Mouse (Mus musculus): ENCODE data around the gene Fam189a2.
A peak's percentile ranks its signal among the peaks of the same experiment; 100 is the strongest.

The Fam189a2 gene

DNA sequence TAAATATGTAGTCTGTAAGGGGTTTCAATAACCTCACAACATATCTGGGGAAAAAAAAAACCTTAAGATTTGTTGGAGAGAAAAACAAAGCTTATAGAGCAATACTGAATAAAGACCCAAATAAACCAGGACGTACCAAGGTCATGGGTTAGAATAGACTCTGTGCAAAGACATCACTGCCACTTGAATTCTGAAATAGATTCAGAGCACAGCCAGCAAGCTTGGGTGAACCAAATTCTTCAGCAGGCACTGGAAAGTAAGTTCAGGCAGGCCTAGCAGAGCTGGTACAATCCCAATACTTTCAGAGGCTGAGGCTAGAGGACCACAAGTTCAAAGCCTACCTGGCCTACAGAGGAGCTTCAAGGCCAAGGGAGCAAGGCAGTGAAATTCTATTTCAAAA lies 6.2 kb downstream of the Fam189a2 start:
- no peak for DNase-seq

DNA sequence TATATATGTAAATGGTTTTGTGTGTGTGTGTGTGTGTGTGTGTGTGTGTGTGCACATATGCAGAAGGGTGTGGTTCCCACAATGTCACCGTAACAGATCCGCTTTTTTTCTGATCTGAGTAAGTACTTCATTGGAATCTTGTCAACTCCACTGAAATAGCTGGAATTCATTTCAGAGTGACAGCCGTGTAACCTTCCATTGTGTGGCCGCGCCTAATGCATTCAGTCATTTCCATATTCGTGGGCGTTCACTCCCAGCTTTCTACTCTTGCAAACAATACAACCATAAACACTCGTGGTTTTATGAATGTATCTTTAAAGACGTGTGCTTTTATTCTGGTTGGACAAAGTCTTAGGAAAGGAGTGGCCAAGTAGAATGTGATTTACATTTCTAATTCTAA lies 6.7 kb downstream of the Fam189a2 start:
- no peak for DNase-seq

DNA sequence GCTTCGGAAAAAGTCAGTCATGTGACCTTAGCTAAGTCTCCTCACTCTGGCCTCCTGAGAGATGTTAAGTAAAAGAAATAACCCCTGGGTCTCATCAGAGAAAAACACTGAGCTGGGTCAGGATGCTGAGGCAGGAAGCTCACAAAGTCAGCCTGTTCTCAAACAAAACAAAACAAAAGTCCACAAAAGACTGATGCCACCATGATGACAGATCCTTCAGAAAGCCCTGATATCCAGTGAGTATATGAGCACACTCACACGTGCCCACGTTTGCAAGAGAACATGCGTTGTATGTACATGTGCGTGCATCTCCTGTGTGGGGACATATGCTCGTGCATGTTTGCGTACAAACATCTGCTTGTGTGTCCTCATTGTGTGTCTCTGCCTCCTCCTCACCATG lies 7.5 kb downstream of the Fam189a2 start:
- no peak for DNase-seq

DNA sequence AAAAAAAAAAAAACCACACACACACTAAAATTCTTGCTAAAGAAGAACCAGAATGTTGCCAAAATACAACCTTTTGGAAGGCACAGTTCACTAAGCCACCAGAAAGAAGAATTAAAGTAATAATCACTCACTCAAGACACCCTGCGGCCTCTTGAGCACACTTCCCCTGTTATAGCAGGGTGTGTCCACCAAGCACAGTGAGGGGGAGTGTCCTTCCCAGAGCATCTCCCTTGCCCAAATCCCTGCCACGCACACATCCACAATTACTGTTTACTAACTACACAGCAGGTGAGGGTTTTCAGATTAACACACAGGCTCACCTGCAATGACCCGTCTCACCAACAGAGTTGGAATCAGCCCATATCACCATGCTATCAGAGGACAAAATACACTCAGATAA lies 8.0 kb downstream of the Fam189a2 start:
- DNase-seq: no peak

DNA sequence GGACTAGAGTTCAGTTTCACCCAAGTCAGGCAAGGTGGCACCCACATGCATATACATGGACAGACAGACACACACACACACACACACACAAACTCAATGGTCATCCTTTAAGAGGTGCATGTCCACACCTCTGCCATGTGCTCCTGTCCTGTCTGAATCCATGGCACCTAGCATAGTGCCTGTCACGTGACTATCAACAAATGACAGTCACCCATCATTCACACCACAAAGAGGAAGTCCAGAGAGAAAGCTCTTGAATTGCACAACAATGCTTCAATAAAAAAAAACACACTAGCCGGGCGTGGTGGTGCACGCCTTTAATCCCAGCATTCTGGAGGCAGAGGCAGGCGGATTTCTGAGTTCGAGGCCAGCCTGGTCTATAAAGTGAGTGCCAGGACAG lies 8.5 kb downstream of the Fam189a2 start:
- no peak for DNase-seq

DNA sequence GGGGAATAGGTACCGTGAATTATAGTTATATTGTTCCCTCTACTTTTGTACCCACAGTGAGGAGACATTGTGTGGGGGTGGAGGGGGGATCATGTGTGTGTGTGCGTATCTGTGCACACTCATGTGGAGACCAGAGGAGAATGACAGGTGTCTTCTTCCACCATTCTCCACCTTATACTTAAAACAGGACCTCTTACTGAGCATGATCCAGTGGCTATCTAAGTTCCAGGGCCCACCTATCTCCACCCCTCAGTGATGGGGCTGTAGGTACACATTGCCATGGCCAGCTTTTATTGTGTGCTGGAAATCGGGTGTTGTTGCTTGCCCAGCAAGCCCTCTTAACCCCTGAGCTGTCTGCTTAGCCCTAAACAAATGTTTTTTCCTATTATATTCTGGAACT lies 10.1 kb downstream of the Fam189a2 start:
- DNase-seq: no peak

DNA sequence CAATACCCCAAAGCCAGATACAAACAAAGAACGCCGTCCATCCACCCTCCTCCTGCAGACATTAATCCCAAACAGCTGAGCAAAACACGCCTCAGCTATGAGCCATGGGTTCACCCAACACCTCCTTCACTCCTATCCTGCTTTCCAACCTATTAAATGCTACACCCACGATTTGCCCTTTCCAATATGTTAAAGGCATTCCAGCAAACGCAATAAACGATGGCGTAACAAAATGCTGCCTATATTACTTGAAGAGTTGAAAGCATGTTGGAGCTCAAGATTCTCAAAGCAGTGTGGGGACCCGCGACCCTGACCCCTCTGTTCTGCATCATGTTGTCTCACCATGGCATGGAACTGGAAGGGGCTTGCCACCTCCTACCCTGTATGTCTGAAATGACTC lies 11.2 kb downstream of the Fam189a2 start:
- no peak for DNase-seq

DNA sequence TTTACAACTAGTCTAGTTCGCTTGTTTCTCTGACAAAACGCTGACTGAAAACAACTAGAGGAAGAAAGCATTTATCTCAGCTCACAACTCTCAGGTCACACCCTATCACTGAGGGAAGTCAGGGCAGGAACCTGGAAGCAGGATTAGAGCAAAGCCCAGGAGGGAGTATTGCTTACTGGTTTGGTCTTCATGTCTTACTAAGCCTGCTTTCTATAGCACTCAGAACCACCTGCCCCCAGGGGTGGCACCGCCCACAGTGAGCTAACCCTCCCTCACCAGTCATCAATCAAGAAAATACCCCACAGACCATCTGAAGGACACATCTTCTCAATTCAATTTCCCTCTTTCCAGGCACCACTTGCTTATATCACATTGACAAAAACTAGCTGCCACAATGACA lies 12.4 kb downstream of the Fam189a2 start:
- no peak for DNase-seq

DNA sequence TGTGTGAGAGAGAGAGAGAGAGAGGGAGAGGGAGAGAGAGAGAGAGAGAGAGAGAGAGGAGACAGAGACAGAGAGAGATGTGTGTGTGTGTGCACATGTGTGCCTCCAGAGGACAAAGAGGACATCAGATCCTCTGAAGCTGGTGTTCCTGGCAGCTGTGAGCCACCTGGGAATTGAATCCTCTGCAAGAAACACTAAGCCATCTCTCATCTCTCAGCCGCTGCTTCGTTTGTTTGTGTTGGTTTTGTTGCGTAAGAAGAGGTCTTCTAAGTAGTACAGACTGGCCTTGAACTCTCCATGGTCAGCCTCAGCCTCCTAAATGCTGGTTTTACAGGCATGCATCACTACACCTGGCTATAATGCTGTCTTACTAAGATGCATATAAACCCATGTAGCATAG lies 12.9 kb downstream of the Fam189a2 start:
- no peak for DNase-seq

DNA sequence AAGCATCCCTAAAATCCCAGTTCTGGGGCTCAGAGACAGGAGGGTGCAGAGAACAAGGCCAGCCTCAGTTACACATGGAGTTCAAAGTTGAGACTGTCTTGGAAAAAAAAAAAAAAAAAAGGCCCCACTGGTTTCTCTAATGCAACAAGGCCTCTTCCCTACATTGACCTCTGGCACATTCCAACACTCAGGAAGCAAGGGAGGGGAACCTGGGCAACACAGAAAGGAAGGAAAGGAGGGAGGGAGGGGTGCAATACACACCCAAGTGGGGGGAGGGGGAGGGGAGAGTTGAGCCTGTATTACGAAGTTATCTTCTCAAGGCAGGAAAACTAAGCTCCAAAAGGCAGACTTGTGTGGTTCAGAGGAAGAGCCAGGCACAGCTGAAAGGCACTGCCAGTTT lies 13.4 kb downstream of the Fam189a2 start:
- no peak for DNase-seq

DNA sequence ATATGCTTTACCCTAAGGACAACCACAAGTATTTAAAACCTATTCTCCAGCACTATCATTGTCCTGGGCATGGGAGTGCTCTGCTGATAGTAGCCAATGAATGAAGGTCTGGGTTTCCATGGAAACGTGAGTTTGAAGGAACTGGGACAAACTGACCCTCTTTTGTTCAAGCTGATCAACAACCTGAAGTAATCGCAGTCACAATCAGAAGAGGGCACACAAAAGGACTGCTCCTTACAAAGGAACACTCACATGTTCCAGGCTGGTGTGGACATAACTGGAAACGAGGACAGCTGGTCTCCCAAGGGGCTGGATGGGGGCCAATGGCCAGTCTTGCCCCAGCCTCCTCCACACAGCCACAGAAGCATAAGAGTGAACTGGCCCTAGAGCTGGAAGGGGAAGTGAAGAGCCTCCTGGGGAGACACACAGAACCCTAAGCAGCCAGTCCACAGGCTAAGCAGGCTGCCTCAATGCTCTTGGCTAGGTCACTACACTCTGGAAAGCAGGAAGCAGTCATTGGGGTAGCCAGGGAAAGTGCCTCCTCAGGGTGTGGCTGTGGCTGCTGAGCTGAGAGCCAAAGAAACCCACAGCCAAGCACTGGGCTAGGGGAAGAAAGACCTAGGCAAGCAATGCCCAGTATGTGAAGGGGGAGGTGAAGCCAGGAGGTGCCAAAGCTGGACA lies 14.0 kb downstream of the Fam189a2 start:
- DNase-seq: peak; percentile 29 to 53

DNA sequence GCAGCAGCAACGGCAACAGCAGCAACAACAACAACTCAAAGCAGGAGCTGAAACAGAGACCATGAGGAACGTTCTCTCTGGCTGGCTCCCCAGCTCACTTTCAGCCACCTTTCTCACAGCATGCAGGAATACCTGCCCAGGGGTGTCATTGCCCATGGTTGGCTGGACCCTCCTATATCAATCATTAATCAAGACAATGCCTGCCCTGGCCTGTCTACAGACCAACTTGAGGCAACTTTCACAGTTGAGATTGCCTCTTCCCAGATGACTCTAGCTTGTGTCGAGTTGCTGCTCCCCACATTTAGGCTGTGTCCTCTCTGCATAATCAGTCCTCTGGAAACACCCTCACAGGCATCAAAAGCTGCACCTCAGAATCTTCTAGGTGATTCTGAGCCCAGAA lies 17.6 kb downstream of the Fam189a2 start:
- no peak for DNase-seq

DNA sequence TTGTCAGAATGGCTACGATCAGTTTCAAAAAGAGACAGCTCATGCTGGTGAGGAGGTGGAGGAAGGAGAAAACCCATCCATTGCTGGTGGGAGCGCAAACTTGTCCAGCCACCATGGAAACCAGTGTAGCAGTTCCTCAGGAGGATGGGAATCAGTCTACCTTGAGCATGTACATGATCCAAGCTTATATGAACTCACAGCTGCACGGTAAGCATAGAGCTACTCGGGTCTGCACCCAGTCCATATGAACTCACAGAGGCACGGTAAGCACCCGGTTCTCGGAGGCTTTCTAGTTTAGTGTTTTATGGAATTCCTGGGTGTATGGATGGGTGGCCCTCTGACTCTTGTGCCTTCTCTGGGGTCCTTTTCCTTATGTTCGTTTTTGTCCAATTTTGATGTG lies 18.3 kb downstream of the Fam189a2 start:
- no peak for DNase-seq

DNA sequence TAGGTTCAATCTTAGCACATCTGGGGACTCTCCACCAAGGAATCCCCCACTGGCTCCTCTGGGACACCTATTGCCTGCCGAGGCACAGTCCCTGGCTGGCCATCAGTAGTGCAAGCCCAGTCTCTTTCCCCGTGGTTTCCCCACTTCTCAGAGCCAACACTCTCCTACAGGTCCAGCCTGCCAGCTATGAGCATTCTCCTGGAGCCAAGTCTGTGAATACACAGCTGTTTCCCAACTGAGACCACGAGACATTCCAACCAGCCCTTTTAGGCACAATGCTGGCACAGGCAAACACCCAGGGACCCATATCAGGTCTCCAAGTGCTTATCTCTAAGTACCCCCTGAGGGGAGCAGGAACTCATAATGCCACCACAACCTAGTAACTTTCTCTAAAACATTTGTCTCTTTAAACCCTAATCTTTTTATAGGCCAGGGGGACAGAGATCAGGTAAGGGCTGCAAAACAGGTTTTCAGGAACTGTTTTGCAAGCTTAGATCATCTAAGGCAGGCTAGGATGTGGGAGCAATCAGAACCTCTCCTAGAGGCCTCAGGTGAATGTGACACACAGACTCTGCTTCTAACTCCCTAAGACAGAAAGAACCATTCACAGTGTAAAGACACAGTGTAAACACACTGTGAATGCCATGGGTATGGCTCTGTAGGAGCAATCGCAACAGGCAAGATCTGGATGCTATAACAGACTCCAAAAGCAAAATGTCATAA lies 23.0 kb downstream of the Fam189a2 start:
- peak in 1 of 2 experiments; percentile 6 for DNase-seq

DNA sequence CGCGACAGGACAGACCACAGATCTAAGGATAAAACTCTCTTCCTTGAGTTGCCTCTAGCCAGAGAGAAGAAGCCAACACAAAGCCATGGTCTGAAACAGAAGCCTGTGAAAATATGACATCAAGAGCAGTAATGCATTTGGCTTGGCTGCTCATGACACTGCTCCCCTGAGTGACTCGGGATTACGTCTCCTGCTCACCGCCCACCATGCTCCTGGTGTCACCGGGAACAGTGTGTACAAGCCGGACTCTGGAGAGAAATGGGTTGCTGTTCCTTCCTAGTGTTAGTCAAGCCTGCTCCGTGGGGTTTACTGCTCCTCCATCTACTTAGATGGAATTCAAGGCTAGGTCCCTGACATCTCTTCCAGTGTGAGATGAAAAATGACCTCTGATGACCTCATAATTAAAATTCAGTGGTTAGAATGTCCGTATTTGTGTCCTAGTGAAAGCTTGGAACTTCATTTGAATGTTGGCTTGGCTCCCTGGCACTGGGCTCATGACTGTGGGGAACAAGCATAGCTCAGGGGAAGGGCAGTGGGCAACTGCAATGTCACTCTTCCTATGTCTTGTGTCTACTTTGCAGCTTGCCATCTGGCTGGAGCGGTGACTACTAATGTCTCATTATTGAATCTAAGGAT lies 23.7 kb downstream of the Fam189a2 start:
- peak; percentile 6 to 9 for DNase-seq

DNA sequence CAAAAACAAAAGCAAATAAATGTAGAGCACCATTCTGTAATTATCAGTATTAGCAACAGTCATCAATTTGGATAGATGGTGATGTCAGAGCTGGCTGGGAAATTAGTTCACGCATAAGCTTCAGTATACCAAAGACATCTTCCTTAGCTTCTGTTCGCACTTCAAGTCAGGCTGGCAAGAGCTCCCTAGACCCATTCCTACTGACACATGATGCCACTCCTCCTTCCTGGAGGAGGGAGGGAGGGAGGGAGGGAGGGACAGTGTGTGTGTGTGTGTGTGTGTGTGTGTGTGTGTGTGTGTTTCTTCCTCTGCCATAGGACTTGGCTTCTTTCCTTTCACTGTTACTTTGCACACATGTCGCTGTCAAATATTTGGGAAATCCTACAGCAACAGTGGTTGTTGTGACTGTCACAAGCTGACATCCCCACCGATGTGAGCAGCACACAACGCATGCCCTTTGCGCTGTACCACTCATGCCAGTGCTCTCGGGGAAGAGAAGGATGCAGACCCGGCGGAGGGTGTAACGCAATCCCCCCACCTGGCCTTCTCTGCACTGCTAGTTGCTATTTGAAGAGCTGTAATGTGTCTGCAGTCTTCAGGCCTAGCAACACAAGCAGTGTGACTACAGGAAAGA lies 34.9 kb downstream of the Fam189a2 start:
- DNase-seq: no peak

DNA sequence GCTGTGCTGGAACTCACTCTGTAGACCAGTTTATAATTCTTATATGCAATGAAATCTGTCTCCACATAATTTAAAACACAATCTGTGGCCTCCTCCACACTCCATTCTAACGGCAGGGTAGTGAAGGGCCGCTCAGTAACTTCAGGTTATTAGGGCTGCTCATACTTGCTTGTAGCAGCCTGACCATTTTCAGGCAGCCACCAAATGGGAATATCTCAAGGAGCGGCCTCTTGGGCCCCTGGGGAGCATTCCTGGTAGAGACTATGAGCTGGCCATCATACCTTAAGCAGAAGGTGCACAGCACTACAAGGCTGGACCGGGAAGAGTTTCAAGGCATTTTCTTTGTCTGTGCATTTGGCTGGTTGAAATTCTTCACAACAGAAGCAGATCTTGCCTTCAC lies 42.7 kb downstream of the Fam189a2 start:
- DNase-seq: no peak

DNA sequence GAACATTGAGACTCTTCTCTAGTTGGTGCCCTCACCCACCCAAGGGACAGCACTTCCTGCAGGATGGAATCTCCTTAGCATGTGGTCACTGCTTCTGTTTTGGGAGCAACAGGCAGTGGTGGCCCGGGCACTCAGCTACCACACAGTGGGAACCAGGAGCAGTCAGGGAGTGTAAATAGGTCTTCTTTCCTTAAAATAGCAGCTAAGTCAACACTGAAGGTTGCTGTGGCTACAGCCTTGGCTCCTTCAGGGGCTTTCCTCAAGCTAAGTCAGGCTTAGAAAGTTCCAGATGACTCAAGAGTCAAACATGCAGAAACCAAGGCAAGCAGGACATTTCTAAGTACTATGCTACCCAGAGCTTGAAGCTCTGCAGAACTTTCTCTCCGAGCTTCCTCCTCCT lies 43.5 kb downstream of the Fam189a2 start:
- DNase-seq: no peak

DNA sequence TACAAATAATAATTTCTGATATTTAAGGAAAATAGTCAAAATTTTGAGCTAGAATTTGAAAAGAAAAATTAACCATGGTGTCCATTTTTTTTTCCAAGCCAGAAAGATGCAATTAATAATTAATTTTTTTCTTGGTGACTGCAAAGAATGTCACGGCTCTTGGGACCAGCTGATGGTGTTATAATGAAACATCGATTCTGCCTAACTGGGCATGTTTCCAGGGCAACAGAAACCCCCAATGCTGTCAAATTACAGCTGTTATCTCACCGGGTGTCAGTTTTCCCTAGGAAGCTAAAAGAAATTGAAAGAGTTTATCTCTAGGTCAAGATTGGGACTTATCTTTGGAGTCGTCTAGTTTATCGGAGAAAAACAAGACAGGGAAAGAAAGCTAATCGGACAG lies 46.6 kb downstream of the Fam189a2 start:
- no peak for DNase-seq

DNA sequence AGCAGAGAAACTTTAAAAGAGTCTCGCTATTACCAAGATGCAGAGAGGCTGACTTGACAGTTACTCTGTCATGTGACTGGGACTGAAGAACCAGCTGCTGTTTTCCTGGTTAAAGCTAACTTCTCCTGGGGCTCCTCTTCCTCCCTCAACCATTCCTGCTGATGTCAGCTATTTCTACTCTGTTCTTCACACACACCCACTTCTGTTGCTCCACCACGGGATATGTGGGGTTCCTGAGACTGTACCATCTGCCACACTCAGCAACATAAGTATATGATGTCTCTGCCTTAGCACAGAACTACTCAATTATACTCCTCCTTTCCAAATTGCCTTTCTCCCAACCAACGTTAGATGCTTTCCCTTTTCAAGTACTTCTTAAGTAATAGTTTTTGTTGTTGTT lies 50.2 kb downstream of the Fam189a2 start:
- no peak for DNase-seq

DNA sequence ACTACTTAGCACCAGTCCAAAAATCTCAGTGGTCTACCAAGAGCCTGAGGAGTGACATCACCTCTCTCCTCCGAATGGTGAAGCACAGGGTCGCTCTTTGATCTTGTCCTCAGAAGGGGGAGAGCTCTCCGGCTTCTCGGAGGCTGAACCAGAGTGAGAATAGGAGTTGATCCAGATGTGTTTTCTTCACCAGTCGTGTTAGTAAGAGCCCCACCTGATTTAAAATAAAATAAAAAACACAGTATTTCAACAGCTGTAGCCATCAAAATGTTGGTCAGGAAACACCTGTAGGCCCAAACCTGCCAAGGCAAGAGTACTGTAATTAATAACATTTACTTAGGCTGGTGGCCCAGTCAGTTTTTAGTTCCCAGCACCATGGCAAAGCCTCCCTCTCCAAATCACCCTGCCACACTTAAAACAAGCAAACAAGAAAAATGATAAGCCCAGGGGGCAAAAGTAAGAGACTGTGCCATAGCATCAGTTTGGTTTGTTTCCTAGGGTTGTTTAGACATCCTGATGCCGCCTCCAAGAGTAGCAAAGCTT lies 52.8 kb downstream of the Fam189a2 start:
- no peak for DNase-seq

DNA sequence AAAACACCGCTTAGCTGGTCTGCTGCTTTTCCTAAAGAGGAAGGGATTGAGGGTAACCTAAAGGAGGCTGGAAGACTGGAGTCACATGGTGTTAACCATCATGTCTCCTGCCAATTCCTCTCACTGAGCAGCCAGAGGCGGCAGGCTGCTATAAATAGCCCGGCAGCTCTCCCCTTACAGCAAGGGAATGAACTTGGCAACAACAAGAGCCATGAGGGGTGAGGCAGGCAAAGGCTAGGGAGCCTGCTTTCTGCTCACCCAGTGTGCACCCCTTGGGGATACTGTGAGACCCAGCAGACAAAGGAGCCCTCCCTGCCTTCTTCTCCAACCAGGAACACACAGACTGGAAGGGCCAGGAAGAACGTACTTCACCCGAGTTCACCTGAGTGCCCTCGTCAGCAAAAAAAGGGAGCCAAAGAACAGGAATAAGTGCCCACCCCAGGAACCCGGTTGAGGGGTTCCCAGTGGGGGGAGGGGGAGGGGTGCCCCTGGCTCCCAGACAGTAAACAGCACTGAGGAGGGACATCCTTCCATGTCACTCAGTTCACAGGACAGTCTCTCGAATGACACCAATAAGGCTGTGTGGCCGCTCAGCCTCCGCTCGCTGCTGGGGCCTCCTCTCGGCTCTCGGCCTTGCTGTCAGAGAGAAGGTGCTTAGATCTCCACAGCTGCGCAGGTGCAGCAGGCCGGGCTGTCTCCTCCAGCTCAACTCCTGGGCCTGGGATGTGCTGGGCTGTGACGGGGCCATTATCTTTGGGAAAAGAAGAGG lies 57.8 kb downstream of the Fam189a2 start:
- DNase-seq: peak; percentile 34 to 40

DNA sequence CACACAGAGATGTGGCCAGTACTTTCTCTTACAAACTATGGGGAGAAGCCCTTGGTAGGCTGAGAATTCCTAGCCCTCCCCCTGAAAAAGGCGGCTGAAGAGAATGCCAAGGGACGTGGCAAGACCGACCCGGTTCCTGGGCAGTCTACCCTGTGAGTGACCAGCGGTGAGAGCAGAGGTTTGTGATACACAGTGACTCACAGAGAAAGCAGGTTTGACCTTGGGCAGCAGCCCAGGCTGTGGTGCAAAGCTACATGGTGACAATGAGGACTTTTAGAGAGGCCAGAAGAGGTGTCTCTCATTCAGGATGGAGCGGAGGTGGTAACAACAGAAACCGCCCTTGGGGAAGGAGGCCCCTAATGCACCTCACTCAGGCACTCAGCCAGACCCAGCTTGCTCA lies 59.4 kb downstream of the Fam189a2 start:
- DNase-seq: no peak
